Mouse (Mus musculus) liver, embryonic 12.5 days (tissue): ENCODE measurements around the gene Thap12. TPM values are rescaled to one million over a fixed set of nuclear protein-coding genes. Genes with fewer than 3 reads are reported as not detected.

Source experiments
- ATAC-seq: fragments of 200-750 bp; cut with Nextera tagmentation; 2 replicates; pipeline ENCODE4 v1.8.0; 2017; ENCODE audit warnings: moderate number of reproducible peaks, mild to moderate bottlenecking, moderate library complexity
- H3K27ac ChIP-seq: fragments of 300-500 bp; sonication (generic); 2 replicates; pipeline ENCODE4 v1.5.1; 2016; ENCODE audit warnings: mild to moderate bottlenecking
- H3K27me3 ChIP-seq: fragments of 300-500 bp; sonication (generic); replicated peaks from 2 replicates; pipeline ENCODE4 v1.6.1; 2016; ENCODE audit warnings: mild to moderate bottlenecking, moderate library complexity
- H3K36me3 ChIP-seq: fragments of 300-500 bp; sonication (generic); 2 replicates; pipeline ENCODE4 v1.6.1; 2016; ENCODE audit warnings: mild to moderate bottlenecking, moderate library complexity
- H3K4me1 ChIP-seq: fragments of 300-500 bp; sonication (generic); 2 replicates; pipeline ENCODE4 v1.6.1; 2016
- H3K4me2 ChIP-seq: fragments of 300-500 bp; sonication (generic); 2 replicates; pipeline ENCODE4 v1.6.1; 2016; ENCODE audit warnings: mild to moderate bottlenecking, moderate library complexity
- H3K4me3 ChIP-seq: fragments of 300-500 bp; sonication (generic); 2 replicates; pipeline ENCODE4 v1.5.1; 2016; ENCODE audit warnings: mild to moderate bottlenecking, moderate library complexity
- H3K9ac ChIP-seq: fragments of 300-500 bp; sonication (generic); 2 replicates; pipeline ENCODE4 v1.6.1; 2016; ENCODE audit warnings: mild to moderate bottlenecking, moderate library complexity
- H3K9me3 ChIP-seq: fragments of 300-500 bp; sonication (generic); replicated peaks from 2 replicates; pipeline ENCODE4 v1.6.1; 2016; ENCODE audit warnings: mild to moderate bottlenecking, moderate library complexity
- WGBS: fragments of 180-500 bp; shearing (Covaris S2); methylation state at CpG from one replicate; pipeline ENCODE4 v1.1.7; 2016; ENCODE audit not compliant: insufficient replicate concordance; 5-methylcytosine and 5-hydroxymethylcytosine counted together
- polyA plus RNA-seq: library from polyadenylated mRNA; unstranded; fragments of >200 nt; fragmentation: Nextera tagmentation; extraction: Ambion mirVana; gene quantifications from 2 replicates; pipeline ENCODE4 v1.2.1, GENCODE M21; 2016

Gene Thap12
- polyA plus RNA-seq, 1 experiment from 2014 or later: 27.7 TPM

DNA sequence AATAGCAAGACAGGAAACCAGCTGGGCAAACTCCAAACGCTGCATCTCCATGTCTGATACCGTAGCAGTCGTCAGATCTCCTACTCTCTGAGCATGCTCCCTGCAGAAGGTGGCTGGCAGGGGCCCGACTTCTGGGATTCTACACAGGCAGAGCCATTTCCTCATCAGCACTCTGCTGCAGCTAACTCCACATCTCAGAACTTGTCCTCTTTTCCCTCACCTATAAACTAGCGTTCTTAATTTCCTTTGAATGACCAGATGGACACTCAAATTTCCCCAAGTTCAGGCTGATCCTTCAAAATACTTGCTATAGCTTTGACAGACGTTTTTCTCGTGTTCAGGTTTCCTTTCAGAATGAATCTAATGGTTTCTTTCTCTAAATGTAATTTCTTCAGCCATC, 1.1 kb upstream of the Thap12 start:
- H3K36me3 ChIP-seq: no peaks in the 10 kb centered on the region
- no peak for ATAC-seq
- WGBS: 15% methylated on average over 7 of the region's 7 CpGs
- peak overlapping the region; percentile 91 for H3K4me2 ChIP-seq
- no peaks in the 10 kb centered on the region for H3K27me3 ChIP-seq
- H3K9me3 ChIP-seq: no peaks in the 10 kb centered on the region
- peak overlapping the region; percentile 99 for H3K4me3 ChIP-seq
- H3K9ac ChIP-seq: peak overlapping the region; percentile 96
- peaks cover 37% of the 10 kb centered on the region for H3K4me1 ChIP-seq
- peak overlapping the region; percentile 89 for H3K27ac ChIP-seq

DNA sequence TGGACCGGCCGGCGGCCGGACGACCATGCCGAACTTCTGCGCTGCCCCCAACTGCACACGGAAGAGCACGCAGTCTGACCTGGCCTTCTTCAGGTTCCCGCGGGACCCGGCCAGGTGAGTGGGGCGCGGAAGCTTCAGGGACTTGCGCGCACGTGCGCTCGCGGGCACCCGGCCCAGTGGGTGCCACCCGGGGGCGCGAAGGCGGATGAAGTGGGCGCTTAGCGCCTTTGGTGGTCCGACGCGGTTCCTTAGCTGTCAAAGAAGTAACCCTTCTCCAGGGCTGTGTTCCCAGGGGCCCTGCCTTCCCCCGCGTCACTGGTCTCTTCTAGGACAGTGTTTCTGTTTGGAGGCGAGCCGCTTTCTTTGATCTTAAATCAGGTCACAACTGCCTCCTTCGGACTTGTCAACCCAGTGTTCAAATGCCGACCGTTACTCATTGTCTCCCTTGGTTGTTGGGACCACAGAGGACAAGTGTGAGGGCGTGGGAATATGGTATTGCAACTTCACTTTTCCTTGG, 520 bp downstream of the Thap12 start:
- Histone ChIP-seq H3K4me2 (peak overlapping the region; percentile 91), H3K27ac (peak overlapping the region; percentile 89), H3K36me3 (no peaks in the 10 kb centered on the region; the same call in 1 of the 2 replicates), H3K27me3 (no peaks in the 10 kb centered on the region), H3K9ac (peak overlapping the region; percentile 96), H3K4me1 (peaks cover 37% of the 10 kb centered on the region), H3K4me3 (peak overlapping the region; percentile 99), H3K9me3 (no peaks in the 10 kb centered on the region)
- ATAC-seq: no peak
- WGBS: under 1% methylated on average over 38 of the region's 38 CpGs

DNA sequence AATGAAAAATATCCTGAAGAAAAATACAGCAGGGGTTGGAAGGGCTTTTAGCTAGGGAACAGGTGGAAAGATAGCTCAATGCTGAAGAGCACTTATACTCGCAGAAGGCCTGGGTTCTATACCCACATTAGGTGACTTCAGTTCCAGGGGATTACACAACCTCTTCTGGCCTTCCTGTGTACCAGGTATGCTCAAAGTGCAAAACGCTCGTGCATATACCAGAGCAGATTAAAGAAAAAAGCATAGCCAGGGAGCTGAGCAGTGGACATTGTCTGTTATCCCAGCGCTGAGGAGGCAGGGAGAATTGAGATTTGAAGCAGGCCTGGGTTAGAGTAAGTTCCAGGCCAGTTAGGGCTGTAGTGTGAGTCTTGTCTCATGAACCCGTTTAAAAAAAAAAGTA, 1.4 kb downstream of the Thap12 start:
- peak overlapping the region; percentile 99 for H3K4me3 ChIP-seq
- 39% methylated on average over 5 of the region's 5 CpGs for WGBS
- H3K4me2 ChIP-seq: peak overlapping the region; percentile 91
- peaks cover 37% of the 10 kb centered on the region for H3K4me1 ChIP-seq
- H3K27ac ChIP-seq: no peak overlapping the region
- no peak for ATAC-seq
- H3K36me3 ChIP-seq: peaks cover 6% of the 10 kb centered on the region
- H3K9me3 ChIP-seq: no peaks in the 10 kb centered on the region
- H3K27me3 ChIP-seq: no peaks in the 10 kb centered on the region
- peak overlapping the region; percentile 96 for H3K9ac ChIP-seq

DNA sequence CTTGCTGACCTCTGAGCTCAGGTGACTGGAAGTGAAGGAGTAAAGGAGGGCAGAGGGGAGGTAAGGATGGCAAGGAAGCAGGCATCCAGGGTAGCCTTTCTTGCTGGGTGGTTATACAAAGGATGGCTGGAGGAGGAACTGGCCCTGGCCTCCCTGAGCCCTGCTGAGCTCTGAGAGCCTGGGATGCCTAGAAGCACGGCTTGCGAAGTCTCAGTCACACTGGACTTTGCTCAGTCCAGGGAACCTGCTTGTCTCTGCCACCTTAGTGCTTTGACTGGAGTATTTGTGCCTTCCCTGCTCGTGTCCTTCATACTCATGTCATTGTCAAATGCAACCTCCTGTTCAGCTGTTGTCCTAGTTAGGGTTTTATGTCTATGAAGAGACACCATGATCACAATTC, 10.8 kb downstream of the Thap12 start:
- H3K27me3 ChIP-seq: no peaks in the 10 kb centered on the region
- no peaks in the 10 kb centered on the region for H3K9me3 ChIP-seq
- H3K36me3 ChIP-seq: peaks cover 94% of the 10 kb centered on the region
- H3K4me2 ChIP-seq: no peak overlapping the region
- no peaks in the 10 kb centered on the region for H3K4me1 ChIP-seq
- no peak overlapping the region for H3K9ac ChIP-seq
- H3K4me3 ChIP-seq: no peak overlapping the region
- no peak for ATAC-seq
- 87% methylated on average over 3 of the region's 3 CpGs for WGBS
- H3K27ac ChIP-seq: no peak overlapping the region

DNA sequence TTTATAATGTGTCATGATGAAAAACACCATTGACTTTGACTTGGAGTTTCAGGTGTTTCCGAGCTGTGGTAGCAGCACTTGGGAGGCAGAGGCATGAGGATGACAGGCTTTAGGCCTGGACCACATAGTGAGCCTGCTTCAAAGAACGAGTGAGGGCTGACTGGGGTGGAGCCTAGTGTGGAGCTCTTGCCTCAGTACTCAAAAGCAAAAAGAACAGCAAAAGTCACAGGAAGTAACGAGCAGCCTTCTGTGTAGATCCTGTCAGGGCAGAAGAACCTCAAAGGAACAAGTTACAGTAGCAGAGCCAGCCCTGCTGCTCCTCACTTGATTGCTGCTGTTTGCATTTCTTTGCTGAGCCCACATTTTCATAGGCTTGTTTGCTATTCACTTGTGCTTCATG, 14.5 kb downstream of the Thap12 start:
- Histone ChIP-seq H3K9ac (no peak overlapping the region), H3K4me2 (no peak overlapping the region), H3K4me1 (no peaks in the 10 kb centered on the region), H3K4me3 (no peak overlapping the region), H3K27ac (no peak overlapping the region), H3K36me3 (peaks cover 61% of the 10 kb centered on the region), H3K9me3 (no peaks in the 10 kb centered on the region), H3K27me3 (no peaks in the 10 kb centered on the region)
- 77% methylated on average over 3 of the region's 3 CpGs for WGBS
- ATAC-seq: no peak

DNA sequence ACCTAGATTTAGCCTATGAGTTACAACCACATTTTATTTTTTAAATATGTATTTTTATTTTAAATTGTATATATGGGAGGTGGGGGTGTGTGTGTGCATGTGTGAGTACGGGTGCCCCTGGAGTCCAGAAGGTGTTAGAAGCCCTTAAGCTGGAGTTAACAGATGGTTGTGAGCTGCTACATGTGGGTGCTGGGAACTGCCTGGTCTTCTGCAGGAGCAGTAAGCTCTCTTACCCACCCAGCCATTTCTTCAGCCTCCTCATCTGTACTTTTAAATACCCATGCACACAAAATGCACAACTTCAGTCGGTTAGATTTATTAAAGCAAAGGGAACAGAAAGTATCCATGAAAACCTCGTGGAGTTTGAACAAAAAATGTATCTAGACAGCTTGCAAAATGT, 16.9 kb downstream of the Thap12 start:
- Histone ChIP-seq H3K27me3 (no peaks in the 10 kb centered on the region), H3K9ac (no peak overlapping the region), H3K9me3 (no peaks in the 10 kb centered on the region), H3K4me3 (no peak overlapping the region), H3K4me1 (no peaks in the 10 kb centered on the region), H3K4me2 (no peak overlapping the region), H3K27ac (no peak overlapping the region), H3K36me3 (peaks cover 38% of the 10 kb centered on the region)
- no peak for ATAC-seq
- 76% methylated on average over 3 of the region's 3 CpGs for WGBS

DNA sequence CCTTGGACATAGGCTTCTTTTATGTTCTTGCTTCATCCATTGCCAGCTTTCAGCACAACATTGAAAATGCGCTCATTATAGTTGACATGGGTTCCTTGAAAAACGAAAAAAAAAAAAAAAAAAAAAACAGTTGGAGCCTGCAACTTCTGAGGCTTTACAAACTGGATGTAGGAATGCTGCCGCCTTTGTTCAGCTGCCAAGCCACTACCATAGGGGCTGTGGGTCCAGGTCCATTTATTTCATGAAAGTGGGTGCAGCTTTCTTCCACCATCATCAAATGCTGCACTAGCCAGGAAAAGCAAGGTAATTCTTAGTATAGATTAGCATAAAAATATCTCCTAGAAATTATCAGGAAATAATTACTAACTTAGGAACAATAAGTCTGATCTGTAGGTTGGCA, 17.8 kb downstream of the Thap12 start:
- no peaks in the 10 kb centered on the region for H3K9me3 ChIP-seq
- H3K4me2 ChIP-seq: no peak overlapping the region
- 70% methylated on average over 3 of the region's 3 CpGs for WGBS
- H3K36me3 ChIP-seq: peaks cover 28% of the 10 kb centered on the region
- H3K9ac ChIP-seq: no peak overlapping the region
- no peaks in the 10 kb centered on the region; the same call in 1 of the 2 replicates for H3K27me3 ChIP-seq
- H3K4me3 ChIP-seq: no peak overlapping the region
- no peak overlapping the region for H3K27ac ChIP-seq
- no peaks in the 10 kb centered on the region for H3K4me1 ChIP-seq
- no peak for ATAC-seq

DNA sequence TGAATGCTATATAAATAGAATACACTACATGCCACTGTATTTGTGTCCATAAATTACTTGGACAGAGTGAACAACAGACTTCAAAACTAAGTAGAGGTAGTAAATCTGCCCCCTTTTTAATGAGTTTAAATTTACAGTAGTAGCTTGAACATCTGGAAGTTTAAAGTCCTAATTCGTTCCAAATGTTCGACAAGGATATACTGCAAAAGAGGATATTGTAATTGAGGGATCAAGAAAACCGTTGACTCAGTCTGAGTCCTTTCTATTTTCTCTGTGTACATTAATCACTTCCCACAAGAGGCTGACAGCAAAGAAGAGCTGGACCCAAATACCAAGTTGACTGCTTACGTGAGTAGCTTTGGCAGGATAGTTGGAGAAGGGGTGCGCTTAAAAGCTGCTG, 18.3 kb downstream of the Thap12 start:
- no peaks in the 10 kb centered on the region for H3K4me1 ChIP-seq
- no peak for ATAC-seq
- no peaks in the 10 kb centered on the region; the same call in 1 of the 2 replicates for H3K27me3 ChIP-seq
- H3K9ac ChIP-seq: no peak overlapping the region
- no peaks in the 10 kb centered on the region for H3K9me3 ChIP-seq
- H3K4me2 ChIP-seq: no peak overlapping the region
- WGBS: 65% methylated on average over 5 of the region's 5 CpGs
- H3K27ac ChIP-seq: no peak overlapping the region
- H3K4me3 ChIP-seq: no peak overlapping the region
- peaks cover 24% of the 10 kb centered on the region for H3K36me3 ChIP-seq

DNA sequence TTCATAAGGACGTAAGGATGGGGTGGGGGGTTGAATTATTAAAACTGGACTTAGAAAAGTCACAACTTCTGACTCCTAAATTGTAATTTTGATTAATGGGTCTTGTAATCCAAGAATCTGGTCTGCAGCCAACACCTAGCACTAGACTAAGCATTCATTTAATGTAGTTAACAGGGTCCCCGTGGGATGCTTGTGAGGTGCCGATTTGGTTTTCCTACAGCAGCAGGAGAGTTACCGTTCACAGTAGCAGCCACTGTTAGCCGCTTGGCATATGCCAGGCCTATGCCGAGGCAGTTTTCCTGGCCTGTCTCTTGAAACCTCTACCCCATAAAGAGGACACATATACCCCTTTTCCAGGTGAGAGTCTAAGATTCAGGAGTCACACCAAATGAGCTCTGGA, 18.7 kb downstream of the Thap12 start:
- no peak for ATAC-seq

DNA sequence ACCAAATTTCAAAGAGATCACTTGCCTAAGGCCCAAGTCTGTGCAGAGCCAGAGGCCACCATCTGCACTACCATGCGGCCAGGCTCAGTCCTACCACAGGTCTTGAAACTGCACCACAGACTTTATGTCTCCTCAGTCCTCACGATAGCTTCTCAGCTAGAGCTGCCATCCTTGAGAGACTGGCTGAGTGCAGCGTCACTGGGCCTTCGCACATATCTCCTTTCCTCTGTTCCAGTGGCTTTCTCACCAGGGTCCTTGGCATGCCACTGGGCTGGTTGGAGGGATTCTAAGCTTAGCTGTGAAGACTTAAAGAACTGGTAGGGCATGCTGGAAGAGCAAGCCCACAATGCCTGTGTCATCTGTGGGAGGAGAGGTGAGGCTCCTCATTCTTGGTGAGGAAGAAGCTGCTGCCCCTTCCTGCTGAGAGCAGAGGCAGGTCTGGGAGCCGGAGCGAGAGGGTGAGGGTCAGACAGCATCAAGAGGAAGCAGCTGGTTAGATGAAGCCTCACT, 22.8 kb downstream of the Thap12 start:
- Histone ChIP-seq H3K4me3 (no peak overlapping the region), H3K27me3 (peaks cover 25% of the 10 kb centered on the region), H3K27ac (no peak overlapping the region), H3K36me3 (no peaks in the 10 kb centered on the region), H3K4me2 (no peak overlapping the region), H3K9ac (no peak overlapping the region), H3K9me3 (no peaks in the 10 kb centered on the region), H3K4me1 (no peaks in the 10 kb centered on the region)
- 57% methylated on average over 6 of the region's 6 CpGs for WGBS
- ATAC-seq: no peak

More for the DNA sequence above, 18.7 kb downstream of the Thap12 start:
- no peak overlapping the region for H3K4me2 ChIP-seq
- H3K27me3 ChIP-seq: no peaks in the 10 kb centered on the region; the same call in 1 of the 2 replicates
- no peaks in the 10 kb centered on the region for H3K9me3 ChIP-seq
- H3K4me1 ChIP-seq: no peaks in the 10 kb centered on the region
- no peak overlapping the region for H3K9ac ChIP-seq
- WGBS: 81% methylated on average over 6 of the region's 6 CpGs
- H3K36me3 ChIP-seq: peaks cover 19% of the 10 kb centered on the region
- H3K27ac ChIP-seq: no peak overlapping the region
- no peak overlapping the region for H3K4me3 ChIP-seq

DNA sequence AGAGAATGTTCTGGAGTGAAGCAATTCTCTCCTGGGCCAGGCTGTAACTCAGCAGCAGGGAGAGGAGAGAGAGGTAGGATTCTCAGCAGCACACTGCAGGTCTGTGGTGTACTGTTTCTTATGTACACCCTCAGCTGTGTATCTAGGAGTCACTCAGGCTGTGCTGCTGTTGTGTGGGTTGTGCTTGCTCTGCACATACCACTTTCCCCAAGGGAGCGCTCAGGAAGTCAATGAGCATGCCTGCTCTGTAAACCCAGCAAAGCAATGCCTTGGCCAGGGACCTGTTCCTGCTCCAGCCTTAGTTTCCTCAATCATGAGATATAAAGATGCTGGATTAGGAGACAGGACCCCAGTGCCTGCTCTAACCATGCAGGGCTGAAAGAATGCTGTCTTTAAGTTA, 25.1 kb downstream of the Thap12 start:
- no peak overlapping the region for H3K27ac ChIP-seq

DNA sequence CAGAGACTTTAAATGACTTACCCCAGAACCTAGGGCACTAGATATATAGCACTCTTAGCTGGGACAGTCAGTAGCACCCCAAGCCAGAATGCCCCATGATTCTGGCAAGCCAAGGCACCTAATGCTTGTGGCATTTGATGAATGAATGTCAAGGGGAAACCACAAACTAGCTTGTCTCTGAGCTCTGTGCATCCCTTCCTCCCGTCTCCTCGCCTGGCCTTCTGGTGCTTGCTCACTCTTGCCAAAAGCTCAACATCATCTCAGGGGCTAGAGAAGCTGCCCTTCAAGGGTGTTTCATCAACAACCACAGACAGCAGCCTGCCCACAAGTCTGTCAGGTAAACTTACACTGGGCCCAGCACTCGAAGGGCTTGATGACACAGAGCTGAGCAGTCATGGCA, 25.6 kb downstream of the Thap12 start:
- WGBS: 38% methylated on average over 3 of the region's 3 CpGs
- H3K9me3 ChIP-seq: no peaks in the 10 kb centered on the region
- H3K4me1 ChIP-seq: no peaks in the 10 kb centered on the region
- no peaks in the 10 kb centered on the region for H3K36me3 ChIP-seq
- no peak overlapping the region for H3K4me3 ChIP-seq
- no peak overlapping the region for H3K27ac ChIP-seq
- no peak for ATAC-seq
- H3K27me3 ChIP-seq: peaks cover 25% of the 10 kb centered on the region
- no peak overlapping the region for H3K9ac ChIP-seq
- H3K4me2 ChIP-seq: no peak overlapping the region

More for the DNA sequence above, 25.1 kb downstream of the Thap12 start:
- H3K36me3 ChIP-seq: no peaks in the 10 kb centered on the region
- H3K27me3 ChIP-seq: peaks cover 25% of the 10 kb centered on the region
- H3K9ac ChIP-seq: no peak overlapping the region
- H3K4me3 ChIP-seq: no peak overlapping the region
- 67% methylated on average over 1 of the region's 1 CpGs for WGBS
- no peaks in the 10 kb centered on the region for H3K9me3 ChIP-seq
- no peak for ATAC-seq
- no peaks in the 10 kb centered on the region for H3K4me1 ChIP-seq
- no peak overlapping the region for H3K4me2 ChIP-seq
